Mouse (Mus musculus) intestine, embryonic 15.5 days (tissue): ENCODE results near the gene Cdk18. TPM values are rescaled to one million over a fixed set of nuclear protein-coding genes. Genes with fewer than 3 reads are reported as not detected.
A peak's percentile ranks its signal among the peaks of the same experiment; 100 is the strongest.
"Not testable (repeated sequence)": the region's sequence is repeated elsewhere in the genome, so short reads cannot be mapped to it uniquely, and the experiment has no call there.

ENCODE experiments used
- ATAC-seq: fragments of 200-750 bp; cut with Nextera tagmentation; 2 replicates; pipeline ENCODE4 v1.8.0; 2017; ENCODE audit warnings: moderate TSS enrichment, moderate library complexity
- H3K27ac ChIP-seq: fragments of 300-500 bp; sonication (generic); 2 replicates; pipeline ENCODE4 v1.5.1; 2015; ENCODE audit warnings: mild to moderate bottlenecking, inconsistent platforms
- H3K27me3 ChIP-seq: fragments of 300-500 bp; sonication (generic); replicated peaks from 2 replicates; pipeline ENCODE4 v1.6.1; 2015; ENCODE audit warnings: inconsistent platforms
- H3K36me3 ChIP-seq: fragments of 300-500 bp; sonication (generic); 2 replicates; pipeline ENCODE4 v1.6.1; 2015; ENCODE audit warnings: inconsistent platforms
- H3K4me1 ChIP-seq: fragments of 300-500 bp; sonication (generic); replicated peaks from 2 replicates; pipeline ENCODE4 v1.6.1; 2015; ENCODE audit warnings: inconsistent platforms
- H3K4me2 ChIP-seq: fragments of 300-500 bp; sonication (generic); replicated peaks from 2 replicates; pipeline ENCODE4 v1.6.1; 2015; ENCODE audit warnings: mild to moderate bottlenecking, inconsistent platforms
- H3K4me3 ChIP-seq: fragments of 300-500 bp; sonication (generic); replicated peaks from 2 replicates; pipeline ENCODE4 v1.5.1; 2015; ENCODE audit warnings: inconsistent platforms
- H3K9ac ChIP-seq: fragments of 300-500 bp; sonication (generic); 2 replicates; pipeline ENCODE4 v1.6.1; 2015; ENCODE audit warnings: inconsistent platforms
- H3K9me3 ChIP-seq: fragments of 300-500 bp; sonication (generic); 2 replicates; pipeline ENCODE4 v1.6.1; 2016; ENCODE audit warnings: inconsistent platforms
- WGBS: fragments of 180-500 bp; shearing (Covaris S2); methylation state at CpG from one replicate; pipeline ENCODE4 v1.1.7; 2015; 5-methylcytosine and 5-hydroxymethylcytosine counted together
- polyA plus RNA-seq: library from polyadenylated mRNA; unstranded; fragments of >200 nt; fragmentation: Nextera tagmentation; extraction: Ambion mirVana; gene quantifications from 2 replicates; pipeline ENCODE4 v1.2.1, GENCODE M21; 2015

The Cdk18 gene
- polyA plus RNA-seq: 10.5 and 13.4 TPM in 2 replicates

DNA sequence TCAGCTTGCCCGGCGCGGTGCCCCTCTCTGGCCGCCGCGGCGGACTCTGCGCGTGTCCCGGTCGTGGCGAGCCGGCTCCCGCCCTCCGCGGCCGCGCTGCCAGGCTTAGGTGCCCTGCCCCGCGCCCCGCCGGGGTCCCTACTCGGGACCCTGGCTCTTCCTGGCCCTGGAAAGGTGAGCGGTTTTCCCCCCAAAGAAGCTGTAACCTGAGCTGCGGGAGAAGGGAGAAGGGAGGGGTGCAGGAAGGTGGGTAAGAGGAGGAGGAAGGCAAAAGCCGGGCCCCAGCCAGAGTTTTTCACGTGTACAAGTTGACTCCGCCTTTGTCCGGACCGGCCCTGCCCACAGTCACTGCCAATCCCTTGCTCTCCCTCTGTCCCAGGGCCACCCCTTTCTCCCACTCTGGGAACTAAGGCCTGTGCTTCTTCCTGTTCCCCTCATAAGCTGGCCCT is at the start of gene Cdk18:
Gene Cdk18 (minus strand): TSS at position 269 of the 449 bp plus-strand sequence.
- H3K9me3 ChIP-seq: no peaks in the 10 kb centered on the region
- peak within 1 kb of the TSS; percentile 66 for H3K9ac ChIP-seq
- under 1% methylated on average over 30 of the region's 30 CpGs for WGBS
- H3K4me1 ChIP-seq: peaks cover 23% of the 10 kb centered on the region; the same call in 1 of the 2 replicates
- peak within 1 kb of the TSS; percentile 66 for H3K27ac ChIP-seq
- no peaks in the 10 kb centered on the region for H3K36me3 ChIP-seq
- peak; percentile 93 for ATAC-seq
- H3K4me3 ChIP-seq: peak within 1 kb of the TSS; percentile 71
- H3K27me3 ChIP-seq: 0 out of 2 replicates have a peak, but pooled peaks cover 3% of the 10 kb centered on the region
- peak within 1 kb of the TSS; percentile 98 for H3K4me2 ChIP-seq

DNA sequence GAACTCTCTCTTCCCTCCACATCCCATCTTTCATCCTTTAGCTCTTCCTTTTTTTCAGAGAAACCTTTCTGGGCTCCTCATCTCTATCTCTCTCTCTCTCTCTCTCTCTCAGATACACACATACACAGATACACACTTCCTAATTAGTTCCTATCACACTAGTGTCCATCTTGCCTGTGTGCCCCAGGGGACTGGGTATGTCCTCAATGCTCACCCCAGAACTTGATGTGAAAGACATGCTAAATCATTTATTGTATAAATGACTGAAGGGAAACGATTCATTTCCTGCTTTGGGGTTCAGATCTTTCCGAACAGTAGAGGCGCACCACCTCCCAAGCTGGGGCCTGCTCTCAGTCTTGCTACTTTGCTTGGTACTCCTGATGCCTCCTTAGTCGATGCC is 49.7 kb upstream of the Cdk18 start:
- peaks cover 70% of the 10 kb centered on the region for H3K27me3 ChIP-seq
- no peak overlapping the region for H3K9ac ChIP-seq
- ATAC-seq: no peak
- H3K4me1 ChIP-seq: peaks cover 22% of the 10 kb centered on the region
- H3K4me2 ChIP-seq: no peak overlapping the region
- WGBS: 53% methylated on average over 4 of the region's 4 CpGs
- no peak overlapping the region for H3K4me3 ChIP-seq
- H3K9me3 ChIP-seq: no peaks in the 10 kb centered on the region
- H3K27ac ChIP-seq: no peak overlapping the region
- no peaks in the 10 kb centered on the region for H3K36me3 ChIP-seq

- WGBS: 22% methylated on average over 9 of the region's 9 CpGs
- Histone ChIP-seq H3K27ac (no peak overlapping the region), H3K4me3 (no peak overlapping the region), H3K9me3 (no peaks in the 10 kb centered on the region), H3K27me3 (peaks cover 64% of the 10 kb centered on the region), H3K4me1 (peaks cover 22% of the 10 kb centered on the region), H3K9ac (no peak overlapping the region), H3K36me3 (no peaks in the 10 kb centered on the region), H3K4me2 (no peak overlapping the region)
- no peak for ATAC-seq
Measured at GRCm38 (mm10) chr1:132188442-132189066, 49.1 kb upstream of the Cdk18 start.

DNA sequence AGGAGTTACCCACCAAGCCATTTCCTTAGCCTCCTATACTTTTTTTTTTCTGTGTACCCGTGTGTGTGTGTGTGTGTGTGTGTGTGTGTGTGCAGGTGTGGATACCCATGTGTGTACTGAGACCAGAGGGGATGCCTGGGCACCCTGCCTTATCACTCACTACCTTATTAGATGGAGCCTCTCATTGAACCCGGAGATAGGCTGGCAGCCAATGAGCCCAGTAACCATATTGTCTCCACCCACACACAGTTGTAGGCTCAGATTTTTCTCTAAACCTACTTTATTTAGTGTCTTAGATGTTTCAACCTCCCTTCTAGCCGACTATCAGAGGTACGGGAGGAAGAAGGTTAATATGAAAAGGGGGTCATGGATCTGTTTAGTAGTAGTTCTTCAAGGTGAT is 46.8 kb upstream of the Cdk18 start:
- Histone ChIP-seq H3K4me1 (peaks cover 12% of the 10 kb centered on the region), H3K4me2 (no peak overlapping the region), H3K36me3 (no peaks in the 10 kb centered on the region), H3K4me3 (no peak overlapping the region), H3K27ac (no peak overlapping the region), H3K9me3 (no peaks in the 10 kb centered on the region), H3K27me3 (peaks cover 41% of the 10 kb centered on the region), H3K9ac (no peak overlapping the region)
- 81% methylated on average over 4 of the region's 4 CpGs for WGBS
- ATAC-seq: no peak

DNA sequence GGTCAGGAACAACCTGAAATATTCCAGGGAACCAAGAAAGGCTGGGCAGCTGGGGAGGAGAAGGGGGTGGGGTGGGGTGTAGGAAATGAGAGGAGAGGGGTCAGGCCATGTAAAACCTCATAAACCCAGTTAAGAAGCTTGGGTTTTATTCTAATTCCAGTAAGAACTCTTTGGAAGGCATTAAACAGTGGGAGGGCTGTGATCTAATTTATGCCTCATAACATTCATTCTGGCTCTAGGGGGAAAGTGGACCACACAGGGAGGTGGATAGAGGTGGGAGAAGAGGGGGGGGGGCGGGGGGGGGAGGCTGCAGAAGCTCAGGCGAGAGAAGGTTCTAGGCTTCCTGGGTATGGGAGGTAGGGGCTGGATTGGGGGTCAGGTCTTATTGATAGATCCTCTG is 32.1 kb upstream of the Cdk18 start:
- H3K9me3 ChIP-seq: no peaks in the 10 kb centered on the region
- H3K27me3 ChIP-seq: no peaks in the 10 kb centered on the region; the same call in 1 of the 2 replicates
- WGBS: 19% methylated on average over 2 of the region's 2 CpGs
- H3K4me1 ChIP-seq: peaks cover 8% of the 10 kb centered on the region
- no peak overlapping the region for H3K4me3 ChIP-seq
- no peak for ATAC-seq
- H3K36me3 ChIP-seq: no peaks in the 10 kb centered on the region
- H3K27ac ChIP-seq: no peak overlapping the region
- no peak overlapping the region for H3K4me2 ChIP-seq
- H3K9ac ChIP-seq: no peak overlapping the region

DNA sequence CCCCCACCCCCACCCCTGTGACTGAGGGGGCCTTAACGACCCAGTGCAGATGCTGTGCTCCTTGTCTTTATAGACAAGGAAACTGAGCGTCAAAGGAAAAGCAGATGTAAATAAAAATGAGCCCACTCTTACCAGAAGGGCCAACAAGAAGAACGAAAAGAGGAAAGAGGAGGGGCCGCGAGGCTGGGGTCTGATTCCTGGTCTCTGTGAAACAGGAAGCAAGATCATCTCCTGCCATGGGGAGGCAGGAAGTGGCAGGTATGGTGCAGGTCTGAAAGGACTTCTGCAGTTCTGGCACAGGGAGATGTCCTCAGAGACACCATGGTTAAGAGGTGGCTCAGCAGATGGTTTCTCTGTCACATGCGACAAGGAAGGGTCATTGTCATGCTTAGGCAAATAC is 31.2 kb upstream of the Cdk18 start:
- no peak overlapping the region for H3K9ac ChIP-seq
- no peaks in the 10 kb centered on the region for H3K36me3 ChIP-seq
- no peak overlapping the region for H3K4me2 ChIP-seq
- no peak overlapping the region for H3K27ac ChIP-seq
- no peaks in the 10 kb centered on the region; the same call in 1 of the 2 replicates for H3K27me3 ChIP-seq
- H3K9me3 ChIP-seq: no peaks in the 10 kb centered on the region
- ATAC-seq: no peak
- 37% methylated on average over 6 of the region's 6 CpGs for WGBS
- peaks cover 8% of the 10 kb centered on the region for H3K4me1 ChIP-seq
- H3K4me3 ChIP-seq: no peak overlapping the region

GRCm38 (mm10) chr1:132168115-132168767 is 28.8 kb upstream of the Cdk18 start:
- Histone ChIP-seq H3K9me3 (no peaks in the 10 kb centered on the region), H3K36me3 (no peaks in the 10 kb centered on the region), H3K27me3 (no peaks in the 10 kb centered on the region; the same call in 1 of the 2 replicates), H3K27ac (no peak overlapping the region), H3K4me3 (no peak overlapping the region; the same call in 1 of the 2 replicates), H3K9ac (no peak overlapping the region), H3K4me1 (peaks cover 8% of the 10 kb centered on the region), H3K4me2 (peak overlapping the region; percentile 50)
- 8% methylated on average over 12 of the region's 12 CpGs for WGBS
- peak; percentile 62 for ATAC-seq

DNA sequence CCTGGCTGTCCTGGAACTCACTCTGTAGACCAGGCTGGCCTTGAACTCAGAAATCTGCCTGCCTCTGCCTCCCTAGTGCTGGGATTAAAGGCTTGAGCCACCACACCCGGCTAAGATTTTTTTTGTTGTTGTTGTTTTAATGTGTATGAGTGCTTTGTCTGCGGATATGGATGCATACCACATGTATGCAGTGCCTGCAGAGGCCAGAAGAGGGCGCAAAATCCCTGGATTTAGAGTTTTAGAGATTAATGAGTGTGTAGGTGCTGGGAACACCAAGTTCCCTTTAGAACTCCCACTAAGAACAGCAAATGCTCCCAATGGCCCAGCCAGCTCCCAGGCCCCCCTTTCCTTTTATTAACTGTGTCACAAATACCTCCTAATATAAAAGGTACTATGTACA is 26.4 kb upstream of the Cdk18 start:
- no peak for ATAC-seq

GRCm38 (mm10) chr1:132164780-132165518 is 25.5 kb upstream of the Cdk18 start:
- Histone ChIP-seq H3K36me3 (no peaks in the 10 kb centered on the region), H3K4me1 (peaks cover 8% of the 10 kb centered on the region), H3K4me2 (no peak overlapping the region), H3K27me3 (no peaks in the 10 kb centered on the region; the same call in 1 of the 2 replicates), H3K4me3 (no peak overlapping the region), H3K9me3 (no peaks in the 10 kb centered on the region), H3K9ac (no peak overlapping the region), H3K27ac (no peak overlapping the region)
- ATAC-seq: no peak
- 24% methylated on average over 13 of the region's 13 CpGs for WGBS

More for the DNA sequence above, 26.4 kb upstream of the Cdk18 start:
- H3K27me3 ChIP-seq: no peaks in the 10 kb centered on the region; the same call in 1 of the 2 replicates
- H3K4me1 ChIP-seq: peaks cover 8% of the 10 kb centered on the region
- H3K27ac ChIP-seq: no peak overlapping the region
- no peak overlapping the region for H3K4me3 ChIP-seq
- H3K4me2 ChIP-seq: no peak overlapping the region
- no peaks in the 10 kb centered on the region for H3K9me3 ChIP-seq
- no peaks in the 10 kb centered on the region for H3K36me3 ChIP-seq
- no peak overlapping the region for H3K9ac ChIP-seq
- WGBS: 67% methylated on average over 3 of the region's 3 CpGs

- not testable (repeated sequence) for H3K27ac ChIP-seq, H3K9me3 ChIP-seq, H3K4me1 ChIP-seq, H3K27me3 ChIP-seq, H3K4me2 ChIP-seq, H3K36me3 ChIP-seq, H3K9ac ChIP-seq, H3K4me3 ChIP-seq, ATAC-seq
- 58% methylated on average over 9 of the region's 9 CpGs for WGBS
Measured at GRCm38 (mm10) chr1:132162618-132163017, 23.1 kb upstream of the Cdk18 start.

DNA sequence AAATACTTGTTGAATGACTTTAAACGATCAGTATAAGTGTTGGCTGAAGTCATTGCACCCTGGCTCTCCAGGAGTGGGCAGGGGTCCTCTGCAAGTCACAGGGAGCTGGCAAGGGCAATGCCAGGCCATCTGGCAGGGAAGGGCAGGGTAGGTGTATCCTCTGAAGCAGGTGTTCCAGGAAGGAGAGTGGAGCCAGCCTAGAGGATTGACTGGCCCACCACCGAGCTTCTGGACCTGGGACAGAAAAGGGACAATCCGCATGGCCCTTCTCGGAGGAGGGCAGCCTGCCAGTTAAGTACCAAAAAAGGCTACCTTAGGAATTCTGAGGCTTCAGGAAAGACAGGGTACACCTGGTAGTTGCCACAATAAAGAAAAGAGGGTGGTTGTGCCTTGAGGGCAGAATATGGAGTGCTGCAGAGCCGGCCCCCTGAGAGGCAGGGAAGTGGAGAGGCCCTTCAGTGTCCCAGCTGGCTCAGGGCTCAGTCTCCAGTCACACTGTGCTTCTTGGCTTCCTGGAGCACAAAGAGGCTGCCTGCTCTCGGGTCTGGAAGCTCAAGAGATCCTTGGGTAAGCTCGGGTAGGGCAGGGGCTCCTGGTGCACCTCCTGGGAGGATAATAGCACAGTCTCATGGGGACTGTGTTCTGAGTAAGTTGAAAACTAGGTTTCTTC is 21.9 kb upstream of the Cdk18 start:
- ATAC-seq: no peak

DNA sequence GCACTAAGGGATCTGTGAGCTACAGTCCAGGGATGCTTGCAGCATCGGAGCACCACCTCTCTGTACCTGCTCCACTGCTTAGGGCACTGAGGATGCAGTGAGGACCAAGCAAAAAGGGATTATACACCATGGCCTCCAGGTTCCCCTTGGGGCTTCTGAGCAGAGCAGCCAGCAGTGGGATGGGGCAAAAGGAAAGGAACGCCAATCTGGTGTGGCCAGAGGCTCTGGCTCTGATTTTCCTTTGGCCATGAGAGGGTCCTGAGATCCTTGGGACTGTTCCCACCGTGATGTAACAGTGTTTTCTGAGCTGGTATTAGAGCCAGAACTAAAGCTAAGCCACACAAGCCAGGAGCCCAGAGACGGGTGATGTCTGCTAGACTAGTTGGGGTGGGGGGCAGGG is 20.2 kb upstream of the Cdk18 start:
- peaks cover 5% of the 10 kb centered on the region for H3K27me3 ChIP-seq
- ATAC-seq: no peak
- H3K4me2 ChIP-seq: no peak overlapping the region
- peaks cover 9% of the 10 kb centered on the region; the same call in 1 of the 2 replicates for H3K4me1 ChIP-seq
- WGBS: 65% methylated on average over 4 of the region's 4 CpGs
- no peak overlapping the region for H3K4me3 ChIP-seq
- no peak overlapping the region for H3K27ac ChIP-seq
- no peaks in the 10 kb centered on the region for H3K9me3 ChIP-seq
- no peaks in the 10 kb centered on the region for H3K36me3 ChIP-seq
- no peak overlapping the region for H3K9ac ChIP-seq

More for the DNA sequence above, 21.9 kb upstream of the Cdk18 start:
- H3K9me3 ChIP-seq: no peaks in the 10 kb centered on the region
- H3K27ac ChIP-seq: no peak overlapping the region
- WGBS: 58% methylated on average over 7 of the region's 7 CpGs
- peaks cover 9% of the 10 kb centered on the region; the same call in 1 of the 2 replicates for H3K4me1 ChIP-seq
- H3K4me2 ChIP-seq: no peak overlapping the region
- H3K9ac ChIP-seq: no peak overlapping the region
- no peaks in the 10 kb centered on the region for H3K36me3 ChIP-seq
- H3K4me3 ChIP-seq: no peak overlapping the region
- peaks cover 5% of the 10 kb centered on the region for H3K27me3 ChIP-seq
